Mouse (Mus musculus) kidney, postnatal 0 days (tissue): ENCODE data around the gene Kdelc1. TPM values are rescaled to one million over a fixed set of nuclear protein-coding genes. Genes with fewer than 3 reads are reported as not detected.

ENCODE experiments used
- ATAC-seq: fragments of 200-750 bp; cut with Nextera tagmentation; replicated peaks from 2 replicates; pipeline ENCODE4 v1.8.0; 2017; ENCODE audit warnings: low read depth, moderate number of reproducible peaks, moderate TSS enrichment, moderate library complexity; ENCODE audit not compliant: low FRiP score
- DNase-seq: peaks from one replicate; pipeline ENCODE4 v3.0.0-alpha.2; 2016; ENCODE audit warnings: low spot score
- H3K27ac ChIP-seq: fragments of 300-500 bp; sonication (generic); 2 replicates; pipeline ENCODE4 v1.5.1; 2014; ENCODE audit warnings: mild to moderate bottlenecking
- H3K27me3 ChIP-seq: fragments of 300-500 bp; sonication (generic); 2 replicates; pipeline ENCODE4 v1.6.1; 2014; ENCODE audit warnings: low read length, mixed read lengths; ENCODE audit not compliant: insufficient read depth
- H3K36me3 ChIP-seq: fragments of 300-500 bp; sonication (generic); 2 replicates; pipeline ENCODE4 v1.6.1; 2014; ENCODE audit warnings: low read length, mixed read lengths; ENCODE audit not compliant: insufficient read depth
- H3K4me1 ChIP-seq: fragments of 300-500 bp; sonication (generic); replicated peaks from 2 replicates; pipeline ENCODE4 v1.6.1; 2014; ENCODE audit warnings: antibody characterized with exemption, low read length, mixed read lengths; ENCODE audit not compliant: insufficient read depth
- H3K4me2 ChIP-seq: fragments of 300-500 bp; sonication (generic); 2 replicates; pipeline ENCODE4 v1.6.1; 2014; ENCODE audit warnings: mild to moderate bottlenecking, low read length, moderate library complexity, mixed read lengths
- H3K4me3 ChIP-seq: fragments of 300-500 bp; sonication (generic); replicated peaks from 2 replicates; pipeline ENCODE4 v1.5.1; 2014; ENCODE audit warnings: low read depth, low read length
- H3K9ac ChIP-seq: fragments of 300-500 bp; sonication (generic); 2 replicates; pipeline ENCODE4 v1.6.1; 2014; ENCODE audit warnings: low read depth, low read length
- H3K9me3 ChIP-seq: fragments of 300-500 bp; sonication (generic); replicated peaks from 2 replicates; pipeline ENCODE4 v1.6.1; 2016; ENCODE audit warnings: low read length, inconsistent platforms, mixed read lengths
- CTCF ChIP-seq: IDR thresholded peaks from 2 replicates; pipeline ENCODE4 v1.5.1; 2016; ENCODE audit warnings: antibody characterized with exemption, low read depth, mild to moderate bottlenecking, moderate library complexity
- WGBS: fragments of 180-500 bp; shearing (Covaris S2); extraction: QIAGEN DNeasy Blood & Tissue Kit; methylation state at CpG from one replicate; pipeline ENCODE4 v1.1.7; 2014; 5-methylcytosine and 5-hydroxymethylcytosine counted together
- polyA plus RNA-seq: library from polyadenylated mRNA; unstranded; fragments of >200 nt; fragmentation: Nextera tagmentation; extraction: Ambion mirVana; gene quantifications from 2 replicates; pipeline ENCODE4 v1.2.1, GENCODE M21; 2015

Kdelc1 gene
- polyA plus RNA-seq, 1 experiment from 2014 or later, result 45.8 TPM

GRCm38 (mm10) chr1:44101448-44102225 lies 17.0 kb downstream of the Kdelc1 start:
- DNase-seq (peak; percentile 53), ATAC-seq (peak; percentile 85)
- H3K27ac ChIP-seq, result peak overlapping the region; percentile 91
- H3K4me2 ChIP-seq, result peak overlapping the region; percentile 69
- peak overlapping the region; percentile 63 for H3K4me3 ChIP-seq
- WGBS, result under 1% methylated on average over 55 of the region's 55 CpGs
- H3K9me3 ChIP-seq, result no peaks in the 10 kb centered on the region
- H3K36me3 ChIP-seq, result 0 out of 2 replicates have a peak, but pooled peaks cover 4% of the 10 kb centered on the region
- H3K9ac ChIP-seq, result peak overlapping the region; percentile 71
- H3K4me1 ChIP-seq, result no peaks in the 10 kb centered on the region
- TF ChIP-seq CTCF, result no peak
- H3K27me3 ChIP-seq, result no peaks in the 10 kb centered on the region

GRCm38 (mm10) chr1:44064625-44065024 lies 54.0 kb downstream of the Kdelc1 start:
- Histone ChIP-seq H3K4me1 (no peaks in the 10 kb centered on the region), H3K4me2 (no peak overlapping the region), H3K9ac (no peak overlapping the region), H3K36me3 (no peaks in the 10 kb centered on the region), H3K9me3 (no peaks in the 10 kb centered on the region), H3K4me3 (no peak overlapping the region), H3K27ac (no peak overlapping the region), H3K27me3 (no peaks in the 10 kb centered on the region)
- 0% methylated on average over 1 of the region's 1 CpGs for WGBS
- DNase-seq (peak; percentile 74), ATAC-seq (no peak; the same call in 1 of the 2 replicates)
- peak; percentile 71 for TF ChIP-seq CTCF

- Histone ChIP-seq H3K9ac (no peak overlapping the region), H3K9me3 (no peaks in the 10 kb centered on the region), H3K4me3 (no peak overlapping the region), H3K27ac (no peak overlapping the region), H3K4me2 (no peak overlapping the region), H3K27me3 (no peaks in the 10 kb centered on the region), H3K36me3 (no peaks in the 10 kb centered on the region), H3K4me1 (no peaks in the 10 kb centered on the region)
- TF ChIP-seq CTCF, result no peak
- DNase-seq (no peak), ATAC-seq (no peak)
- 95% methylated on average over 6 of the region's 6 CpGs for WGBS
These were observed 55.2 kb downstream of the Kdelc1 start for GRCm38 (mm10) chr1:44063439-44063838.

- Histone ChIP-seq H3K36me3 (no peaks in the 10 kb centered on the region), H3K27ac (no peak within 1 kb of the TSS), H3K4me2 (no peak within 1 kb of the TSS), H3K4me1 (no peaks in the 10 kb centered on the region), H3K9me3 (no peaks in the 10 kb centered on the region), H3K4me3 (no peak within 1 kb of the TSS), H3K9ac (no peak within 1 kb of the TSS), H3K27me3 (no peaks in the 10 kb centered on the region)
- ATAC-seq (no peak), DNase-seq (no peak)
- 91% methylated on average over 2 of the region's 2 CpGs for WGBS
- TF ChIP-seq CTCF, result no peak
These were observed 56.8 kb downstream of the Kdelc1 start, which contains the start of gene Gm8251 for GRCm38 (mm10) chr1:44061836-44062235. Gm8251 (minus strand) TSS chr1:44061936.

- 80% methylated on average over 3 of the region's 3 CpGs for WGBS
- H3K27me3 ChIP-seq, result no peaks in the 10 kb centered on the region
These were observed 60.8 kb downstream of the Kdelc1 start for GRCm38 (mm10) chr1:44057805-44058204.

More at GRCm38 (mm10) chr1:44057805-44058204, 60.8 kb downstream of the Kdelc1 start:
- Histone ChIP-seq H3K4me3 (no peak overlapping the region), H3K36me3 (no peaks in the 10 kb centered on the region), H3K27ac (no peak overlapping the region), H3K9me3 (no peaks in the 10 kb centered on the region), H3K4me1 (no peaks in the 10 kb centered on the region), H3K9ac (no peak overlapping the region), H3K4me2 (no peak overlapping the region)
- ATAC-seq (no peak), DNase-seq (no peak)
- no peak for TF ChIP-seq CTCF

Other genes with a start within 250 kb of the Kdelc1 start
- 38.0 and 39.4 TPM in 2 replicates for gene Tpp2, start 185.2 kb downstream of the Kdelc1 start, polyA plus RNA-seq
- 0.18 and 0.25 TPM in 2 replicates for gene Mettl21c, start 98.8 kb downstream of the Kdelc1 start, polyA plus RNA-seq
- gene Gm8251, start 56.9 kb downstream of the Kdelc1 start, polyA plus RNA-seq, result 0.03 TPM in 1 of 2 replicates, not detected in the other
- 60.8 and 63.2 TPM in 2 replicates for gene Tex30, start 16.4 kb downstream of the Kdelc1 start, polyA plus RNA-seq
- 16.4 and 17.0 TPM in 2 replicates for gene Bivm, start 149 bp upstream of the Kdelc1 start, polyA plus RNA-seq
- 14.1 TPM in 2 replicates for gene Ercc5, start 28.9 kb upstream of the Kdelc1 start, polyA plus RNA-seq
- not detected in 2 replicates for gene Mettl21e, start 100.2 kb upstream of the Kdelc1 start, polyA plus RNA-seq